Comparison of ENCODE assay signal across 24 mouse cellular contexts in the genomic region with DNA sequence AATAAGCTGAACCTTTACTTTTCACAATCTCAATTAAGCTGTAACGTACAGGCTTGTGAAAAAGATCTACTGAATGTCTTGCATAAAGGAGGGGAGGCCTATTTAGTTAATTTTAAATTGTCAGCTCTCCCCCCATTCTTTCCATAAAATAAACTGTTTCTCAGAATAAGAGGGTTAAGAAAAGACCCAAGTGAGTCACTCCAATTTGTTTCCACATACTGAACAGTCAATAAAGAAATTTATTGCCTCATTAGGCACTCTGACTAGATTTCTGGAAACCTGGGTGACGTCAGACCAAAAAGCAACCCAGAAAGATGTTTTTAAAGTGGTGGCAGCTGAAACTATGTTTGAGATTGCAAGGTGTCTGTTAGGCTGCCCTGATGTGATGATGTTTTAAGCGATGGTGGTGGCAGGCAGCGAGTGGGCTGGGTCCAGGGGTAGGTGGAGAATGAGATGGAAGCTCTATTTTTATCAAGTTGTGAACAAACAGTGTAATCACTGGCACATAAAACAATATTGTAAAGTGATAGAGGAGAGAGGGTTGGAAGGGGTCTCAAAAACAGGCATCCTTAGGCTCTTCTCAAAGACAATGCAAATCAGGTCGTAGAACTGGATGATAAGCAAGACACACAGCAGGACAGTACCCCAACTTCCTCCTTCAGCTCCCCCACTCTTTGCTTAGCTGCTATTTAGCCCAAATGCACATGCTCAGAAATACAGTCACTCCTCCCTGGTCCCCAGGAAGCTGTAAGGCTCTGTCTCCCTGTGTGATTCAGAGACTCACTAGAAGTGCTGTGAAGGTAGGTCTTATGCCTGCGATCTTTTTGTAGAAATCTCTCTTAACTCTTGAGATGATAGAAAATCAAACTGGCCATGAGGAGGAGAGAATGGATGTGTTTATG.
DNase-seq lines count a peak whose midpoint lies in the region; ATAC-seq and TF ChIP-seq lines count a peak whose summit lies in the region.
"Had no signal": no experiment of that assay in that cellular context is flagged by ENCODE, and none has a peak within 500 bp of the region (broad histone marks: within the 10 kb centered on the region; RNA-seq: fewer than 3 reads in every experiment).

No protein-coding gene starts in this region.

- no peak for TF ChIP-seq CTCF in bone marrow macrophage, adult 2 months (IDR thresholded peaks at IDR 0.05; ENCODE audit: low read depth, low read length)

- H3K9ac ChIP-seq in forebrain, embryonic 13.5 days: no peak overlapping the region
- H3K9ac ChIP-seq: neural tube, embryonic 15.5 days had no signal

- no peaks in the 10 kb centered on the region for H3K27me3 ChIP-seq in forebrain, embryonic 13.5 days
- H3K27me3 ChIP-seq: neural tube, embryonic 15.5 days had no signal

- H3K27ac ChIP-seq in bone marrow macrophage, adult 2 months (ENCODE audit: insufficient read depth, low read depth, low read length): peak overlapping the region; percentile 93
- peak overlapping the region; percentile 70 for H3K27ac ChIP-seq in forebrain, embryonic 13.5 days
- H3K27ac ChIP-seq: embryonic facial prominence, embryonic 10.5 days; hindbrain, embryonic 10.5 days; hindbrain, postnatal 0 days; neural tube, embryonic 15.5 days had no signal

- peak overlapping the region; percentile 24 for H3K4me2 ChIP-seq in forebrain, embryonic 13.5 days
- H3K4me2 ChIP-seq: heart, embryonic 11.5 days; midbrain, embryonic 11.5 days; neural tube, embryonic 15.5 days had no signal

- WGBS in forebrain, embryonic 13.5 days: 37% methylated on average over 6 of the region's 6 CpGs

- H3K9me3 ChIP-seq in forebrain, embryonic 13.5 days (replicated peaks): no peaks in the 10 kb centered on the region; the same call in 1 of the 2 replicates
- H3K9me3 ChIP-seq: embryonic facial prominence, embryonic 10.5 days; hindbrain, embryonic 10.5 days; neural tube, embryonic 15.5 days had no signal

- peak; percentile 37 for DNase-seq in layer of hippocampus, adult 11-12 months (ENCODE audit: low spot score)
- no peak for DNase-seq in layer of hippocampus, postnatal 25 days (ENCODE audit: extremely low spot score in 1 of 2, low spot score in 1 of 2)
- peak; percentile 37 for DNase-seq in retina, embryonic 14.5 days (ENCODE audit: low spot score)
- DNase-seq in urinary bladder, adult 2 months (ENCODE audit: low spot score): no peak
- DNase-seq: adrenal gland, postnatal 10 days; cerebellum, adult 11 months; cerebellum, adult 9-11 months; kidney, adult 9 months; kidney, postnatal 25 days; layer of hippocampus, postnatal 36 days; right cerebral cortex, postnatal 14 days; spleen, adult 18-20 months had no signal

- ATAC-seq in forebrain, embryonic 13.5 days: peak; percentile 80
- ATAC-seq in megakaryocyte progenitor cell, adult 5-6 weeks (replicated peaks; ENCODE audit: poor library complexity): no peak; the same call in 1 of the 2 replicates
- ATAC-seq: activated CD4-positive, CD25-positive, alpha-beta regulatory T cell, adult 4 months; hindbrain, postnatal 0 days; intestine, embryonic 16.5 days; lung, postnatal 0 days had no signal

- H3K4me1 ChIP-seq in bone marrow macrophage, adult 2 months (ENCODE audit: control insufficient read depth, insufficient read depth, low read length): peaks cover 5% of the 10 kb centered on the region
- peaks cover 16% of the 10 kb centered on the region for H3K4me1 ChIP-seq in forebrain, embryonic 13.5 days
- H3K4me1 ChIP-seq: embryonic facial prominence, embryonic 10.5 days had no signal

- H3K4me3 ChIP-seq in bone marrow macrophage, adult 2 months (ENCODE audit: insufficient read depth, low read length): peak overlapping the region; percentile 56
- no peak overlapping the region for H3K4me3 ChIP-seq in forebrain, embryonic 13.5 days
- H3K4me3 ChIP-seq: embryonic facial prominence, embryonic 10.5 days; hindbrain, embryonic 10.5 days; neural tube, embryonic 15.5 days had no signal

- TF ChIP-seq POLR2A in bone marrow macrophage, adult 2 months (IDR thresholded peaks at IDR 0.05; ENCODE audit: borderline replicate concordance, low read depth, low read length): no peak

- H3K36me3 ChIP-seq in forebrain, embryonic 13.5 days (ENCODE audit: poor library complexity, severe bottlenecking): no peaks in the 10 kb centered on the region
- H3K36me3 ChIP-seq: embryonic facial prominence, embryonic 10.5 days; hindbrain, embryonic 10.5 days; neural tube, embryonic 15.5 days had no signal

Comparison
In these comparisons a context has a peak if more than half of its experiments do, and no peak if none do; other contexts are left out.
1. DNase-seq: peak in layer of hippocampus, adult 11-12 months (single experiment) and retina, embryonic 14.5 days (single experiment); none in layer of hippocampus, postnatal 25 days (0 of 2) and urinary bladder, adult 2 months (single experiment).